Mouse (Mus musculus): ENCODE data around the gene Fbxo9.

GRCm38 (mm10) chr9:78139463-78139862 is 30.6 kb upstream of the Fbxo9 start:
- no peak for TF ChIP-seq EP300 (optimal IDR thresholded peaks at IDR 0.05)
- no peak for TF ChIP-seq CTCF (IDR thresholded peaks at IDR 0.05; ENCODE audit: low read depth)
